In the genomic region with DNA sequence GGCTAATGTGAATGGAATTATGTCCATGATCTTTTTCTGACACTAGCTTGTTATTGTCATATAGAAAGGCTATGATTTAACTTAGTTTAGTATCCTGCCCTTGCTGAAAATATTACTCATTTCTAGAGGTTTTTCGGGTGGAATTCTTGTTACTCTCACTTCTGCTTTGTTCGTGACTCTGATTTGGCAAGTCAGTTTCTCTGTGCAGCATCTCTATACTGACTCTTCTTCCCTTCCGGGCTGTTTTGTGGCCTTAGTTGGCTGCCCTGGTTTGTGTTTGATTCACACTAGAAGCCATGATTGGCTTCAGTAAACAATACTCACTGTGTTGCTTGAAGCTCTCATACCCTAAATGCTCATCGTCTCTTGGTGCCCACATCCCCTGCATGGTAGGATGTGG, we compare ENCODE assay signal across 15 mouse cellular contexts.
"Had no signal": no experiment of that assay in that cellular context is flagged by ENCODE, and none has a peak within 500 bp of the region (broad histone marks: within the 10 kb centered on the region; RNA-seq: fewer than 3 reads in every experiment).

No protein-coding gene starts in this region.

- H3K27me3 ChIP-seq: liver, embryonic 12.5 days; neural tube, embryonic 12.5 days had no signal

- H3K4me3 ChIP-seq: left cerebral cortex, adult 2 months; limb, embryonic 10.5 days; liver, embryonic 12.5 days; midbrain, embryonic 10.5 days; neural tube, embryonic 12.5 days had no signal

- H3K36me3 ChIP-seq: limb, embryonic 10.5 days; liver, embryonic 12.5 days; midbrain, embryonic 10.5 days; neural tube, embryonic 12.5 days had no signal

- H3K9me3 ChIP-seq: limb, embryonic 10.5 days; liver, embryonic 12.5 days; midbrain, embryonic 10.5 days; neural tube, embryonic 12.5 days had no signal

- DNase-seq: kidney, adult 2 months; kidney, postnatal 25 days; lung, embryonic 14.5 days; lung, postnatal 10 days; lung, postnatal 4 days; midbrain, embryonic 14.5 days; right cerebral cortex, postnatal 14 days; thymus, adult 18-20 months; thymus, postnatal 14 days had no signal

- H3K27ac ChIP-seq: left cerebral cortex, adult 2 months; limb, embryonic 10.5 days; liver, embryonic 12.5 days; midbrain, embryonic 10.5 days; neural tube, embryonic 12.5 days had no signal

- H3K9ac ChIP-seq: liver, embryonic 12.5 days; lung, embryonic 14.5 days; neural tube, embryonic 12.5 days had no signal

- H3K4me2 ChIP-seq: liver, embryonic 12.5 days; lung, embryonic 14.5 days; neural tube, embryonic 12.5 days had no signal

- ATAC-seq: intestine, embryonic 16.5 days; liver, embryonic 12.5 days had no signal
